Mouse (Mus musculus) embryonic fibroblast, embryonic 13.5 days (primary cell): ENCODE data around the gene Ggt1.

Experiments used
- CTCF ChIP-seq: IDR thresholded peaks from 2 replicates; pipeline ENCODE4 v1.5.1; 2011; ENCODE audit warnings: mild to moderate bottlenecking, control low read depth, low read length, moderate library complexity, borderline replicate concordance; ENCODE audit not compliant: insufficient read depth
- POLR2A ChIP-seq: IDR thresholded peaks from 2 replicates; pipeline ENCODE4 v1.6.1; 2011; ENCODE audit warnings: low read depth, mild to moderate bottlenecking, control low read depth, low read length, moderate library complexity

GRCm38 (mm10) chr10:75516038-75516723 is 45.2 kb upstream of the Ggt1 start:
- TF ChIP-seq CTCF: no peak
- 0 out of 2 replicates have a peak, but pooled peaks have one; percentile 18 for TF ChIP-seq POLR2A
